Mouse (Mus musculus) MEL (cell line): ENCODE data around the gene Hfe. TPM values are rescaled to one million over a fixed set of nuclear protein-coding genes. Genes with fewer than 3 reads are reported as not detected.

Experiments
- DNase-seq: peaks from one replicate; pipeline ENCODE4 v3.0.0; 2011; ENCODE audit warnings: low read depth, low spot score
- H3K27ac ChIP-seq: 2 replicates; pipeline ENCODE4 v1.5.1; 2012; ENCODE audit warnings: low read depth, mild to moderate bottlenecking, control low read depth, low read length, moderate library complexity; ENCODE audit not compliant: control insufficient read depth
- H3K27me3 ChIP-seq, 2 experiments: fragments of 150-350 bp in 1 of 2; sonication (generic) in 1 of 2; 2 replicates each; pipeline ENCODE4 v1.6.1; 2012; ENCODE audit warnings: low read length in 2 of 2, mild to moderate bottlenecking in 2 of 2, improper control_type of control experiment in 1 of 2, moderate library complexity in 1 of 2; ENCODE audit not compliant: insufficient read depth in 2 of 2, control insufficient read depth in 1 of 2
- H3K36me3 ChIP-seq, 2 experiments: 2 replicates each; pipeline ENCODE4 v1.6.1; 2012 to 2014; ENCODE audit warnings: low read length in 2 of 2, improper control_type of control experiment in 1 of 2, inconsistent platforms in 1 of 2, mild to moderate bottlenecking in 1 of 2; ENCODE audit not compliant: insufficient read depth in 2 of 2, control insufficient read depth in 1 of 2
- H3K4me1 ChIP-seq, 2 experiments: fragments of 150-350 bp in 1 of 2; sonication (generic) in 1 of 2; 2 replicates each; pipeline ENCODE4 v1.6.1; 2012; ENCODE audit warnings: low read length in 2 of 2, improper control_type of control experiment in 1 of 2, mild to moderate bottlenecking in 1 of 2; ENCODE audit not compliant: insufficient read depth in 2 of 2, control insufficient read depth in 1 of 2
- H3K4me3 ChIP-seq, 2 experiments: fragments of 150-350 bp in 1 of 2; sonication (generic) in 1 of 2; 2 replicates each; pipeline ENCODE4 v1.5.1; 2012; ENCODE audit warnings: low read depth in 2 of 2, low read length in 2 of 2, mild to moderate bottlenecking in 2 of 2, moderate library complexity in 2 of 2, control low read depth in 1 of 2, improper control_type of control experiment in 1 of 2; ENCODE audit not compliant: control insufficient read depth in 1 of 2, insufficient read depth in 1 of 2
- H3K79me2 ChIP-seq: 2 replicates; pipeline ENCODE4 v1.6.1; 2012; ENCODE audit warnings: mild to moderate bottlenecking, low read length, moderate library complexity; ENCODE audit not compliant: control insufficient read depth, poor library complexity, insufficient read depth
- H3K9ac ChIP-seq: 2 replicates; pipeline ENCODE4 v1.6.1; 2012; ENCODE audit warnings: low read depth, mild to moderate bottlenecking, control low read depth, low read length, moderate library complexity; ENCODE audit not compliant: control insufficient read depth, poor library complexity, severe bottlenecking
- H3K9me3 ChIP-seq: fragments of 150-350 bp; sonication (generic); replicated peaks from 2 replicates; pipeline ENCODE4 v1.6.1; 2012; ENCODE audit warnings: mild to moderate bottlenecking, low read length, improper control_type of control experiment, moderate library complexity; ENCODE audit not compliant: insufficient read depth
- BHLHE40 ChIP-seq: IDR thresholded peaks from 2 replicates; pipeline ENCODE4 v1.6.1; 2012; ENCODE audit warnings: low read depth, mild to moderate bottlenecking, inconsistent platforms, low read length, improper control_type of control experiment, borderline replicate concordance
- CHD2 ChIP-seq: IDR thresholded peaks from 2 replicates; pipeline ENCODE4 v1.6.1; 2011; ENCODE audit warnings: low read length, improper control_type of control experiment
- CTCF ChIP-seq, 3 experiments: IDR thresholded peaks in 2 of 3; conservative IDR thresholded peaks in 1 of 3; 2 replicates each; pipeline ENCODE4 v1.5.1; 2011 to 2012; ENCODE audit warnings: low read length in 3 of 3, low read depth in 2 of 3, mild to moderate bottlenecking in 2 of 3, improper control_type of control experiment in 1 of 3, inconsistent platforms in 1 of 3, mixed read lengths in 1 of 3, moderate library complexity in 1 of 3; ENCODE audit not compliant: control insufficient read depth in 1 of 3, insufficient read depth in 1 of 3, poor library complexity in 1 of 3, severe bottlenecking in 1 of 3
- ELF1 ChIP-seq: IDR thresholded peaks from 2 replicates; pipeline ENCODE4 v1.6.1; 2014; ENCODE audit warnings: low read depth, mild to moderate bottlenecking, inconsistent platforms, low read length, improper control_type of control experiment, moderate library complexity
- EP300 ChIP-seq, 2 experiments: IDR thresholded peaks; 2 replicates each; pipeline ENCODE4 v1.6.1; 2011; ENCODE audit warnings: improper control_type of control experiment in 2 of 2, low read length in 2 of 2, low read depth in 1 of 2, mild to moderate bottlenecking in 1 of 2
- GATA1 ChIP-seq: IDR thresholded peaks from 2 replicates; pipeline ENCODE4 v1.6.1; 2011; ENCODE audit warnings: low read depth, low read length, improper control_type of control experiment
- MAZ ChIP-seq: IDR thresholded peaks from 2 replicates; pipeline ENCODE4 v1.6.1; 2012; ENCODE audit warnings: low read depth, mild to moderate bottlenecking, inconsistent platforms, low read length, improper control_type of control experiment
- NELFE ChIP-seq: IDR thresholded peaks from 2 replicates; pipeline ENCODE4 v1.6.1; 2011; ENCODE audit warnings: low read depth, low read length, improper control_type of control experiment
- POLR2A ChIP-seq, 2 experiments: IDR thresholded peaks; 2 replicates each; pipeline ENCODE4 v1.6.1; 2011 to 2012; ENCODE audit warnings: low read length in 2 of 2, mild to moderate bottlenecking in 2 of 2, control low read depth in 1 of 2, improper control_type of control experiment in 1 of 2, low read depth in 1 of 2, moderate library complexity in 1 of 2; ENCODE audit not compliant: control insufficient read depth in 1 of 2, insufficient read depth in 1 of 2, poor library complexity in 1 of 2
- POLR2AphosphoS5 ChIP-seq: IDR thresholded peaks from 2 replicates; pipeline ENCODE4 v1.6.1; 2012; ENCODE audit warnings: low read depth, borderline replicate concordance, mild to moderate bottlenecking, inconsistent platforms, low read length, moderate library complexity, mixed read lengths
- RAD21 ChIP-seq: IDR thresholded peaks from 2 replicates; pipeline ENCODE4 v1.6.1; 2011; ENCODE audit warnings: mild to moderate bottlenecking, low read depth, low read length, improper control_type of control experiment
- SIN3A ChIP-seq: IDR thresholded peaks from 2 replicates; pipeline ENCODE4 v1.6.1; 2012; ENCODE audit warnings: low read length, improper control_type of control experiment, inconsistent platforms
- TAL1 ChIP-seq: IDR thresholded peaks from 2 replicates; pipeline ENCODE4 v1.6.1; 2012; ENCODE audit warnings: mild to moderate bottlenecking, inconsistent platforms, low read length, moderate library complexity, mixed read lengths
- TBP ChIP-seq: IDR thresholded peaks from 2 replicates; pipeline ENCODE4 v1.8.0; 2011; ENCODE audit warnings: low read depth, low read length, improper control_type of control experiment
- UBTF ChIP-seq: IDR thresholded peaks from 2 replicates; pipeline ENCODE4 v1.6.1; 2012; ENCODE audit warnings: low read depth, mild to moderate bottlenecking, inconsistent platforms, low read length, improper control_type of control experiment, moderate library complexity, borderline replicate concordance; ENCODE audit not compliant: insufficient read depth
- USF1 ChIP-seq: IDR thresholded peaks from 2 replicates; pipeline ENCODE4 v1.6.1; 2014; ENCODE audit warnings: low read depth, mild to moderate bottlenecking, inconsistent platforms, low read length, improper control_type of control experiment, moderate library complexity
- ZC3H11A ChIP-seq: IDR thresholded peaks from 2 replicates; pipeline ENCODE4 v1.6.1; 2012; ENCODE audit warnings: low read depth, mild to moderate bottlenecking, inconsistent platforms, low read length, improper control_type of control experiment
- ZMIZ1 ChIP-seq: IDR thresholded peaks from 2 replicates; pipeline ENCODE4 v1.6.1; 2012; ENCODE audit warnings: low read depth, mild to moderate bottlenecking, inconsistent platforms, low read length, improper control_type of control experiment, moderate library complexity
- ZNF384 ChIP-seq: IDR thresholded peaks from 2 replicates; pipeline ENCODE4 v1.6.1; 2012; ENCODE audit warnings: low read depth, mild to moderate bottlenecking, inconsistent platforms, low read length, improper control_type of control experiment
- polyA plus RNA-seq, 2 experiments: library from polyadenylated mRNA; stranded (reverse) in 1 of 2; unstranded in 1 of 2; fragments of >175 nt in 1 of 2; fragments of >200 nt in 1 of 2; gene quantifications; 2 replicates each; pipeline versions ENCODE4 v1.2.1 to v1.2.4; 2012; ENCODE audit warnings: low replicate concordance in 2 of 2, low read depth in 1 of 2; ENCODE audit not compliant: insufficient read length in 2 of 2, insufficient read depth in 1 of 2, missing spikeins in 1 of 2
- total RNA-seq: library from RNA; depleted of rRNA; stranded (reverse); fragments of 300-350 nt; gene quantifications from 2 replicates; pipeline ENCODE4 v1.2.3, GENCODE M21; 2012

The Hfe gene
- total and polyA plus RNA-seq, 3 experiments, result not detected

DNA sequence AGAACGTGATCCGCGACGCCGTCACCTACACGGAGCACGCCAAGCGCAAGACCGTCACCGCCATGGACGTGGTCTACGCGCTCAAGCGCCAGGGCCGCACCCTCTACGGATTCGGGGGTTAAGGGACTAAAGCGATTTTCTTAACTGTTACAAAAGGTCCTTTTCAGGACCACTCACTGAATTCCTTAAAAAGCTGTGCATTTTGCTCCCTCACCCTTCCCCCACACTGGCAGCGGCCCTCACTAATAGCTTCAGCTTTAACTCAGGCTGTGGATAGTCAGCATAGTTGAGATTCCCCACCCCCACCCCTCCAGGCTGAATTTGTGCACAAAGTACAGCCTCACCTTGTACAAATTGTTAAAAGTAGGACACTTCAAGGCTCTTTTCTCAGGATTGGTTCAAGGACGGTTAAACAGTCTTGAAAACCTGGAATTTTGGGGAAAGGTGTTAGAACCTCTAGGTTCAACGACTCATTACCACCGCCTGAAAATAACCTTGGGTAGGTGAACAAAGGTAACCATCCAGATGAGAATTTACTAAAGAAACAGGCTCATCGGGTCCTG lies 46.6 kb upstream of the Hfe start:
- Histone ChIP-seq H3K27ac (peak overlapping the region; percentile 81), H3K27me3 (no peaks in the 10 kb centered on the region), H3K79me2 (no peaks in the 10 kb centered on the region; the same call in 1 of the 2 replicates), H3K4me3 (peak overlapping the region in 1 of 2 experiments; percentile 30; a peak in 1 of 4 replicates), H3K36me3 (peaks cover 0 to 49% of the 10 kb centered on the region in 2 experiments; a peak in 2 of 4 replicates), H3K4me1 (peaks cover 0 to 11% of the 10 kb centered on the region in 2 experiments; a peak in 2 of 4 replicates), H3K9ac (peak overlapping the region; percentile 67), H3K9me3 (no peaks in the 10 kb centered on the region)
- TF ChIP-seq MAZ (no peak), POLR2A (IDR thresholded peaks at IDR 0.05; ENCODE audit: control insufficient read depth in 1 of 2, insufficient read depth in 1 of 2, low read depth in 1 of 2, low read length in 2 of 2, poor library complexity in 1 of 2) (peak; percentile 97 to 100), BHLHE40 (no peak), CHD2 (no peak), TBP (peak; percentile 39; the same call in 1 of the 2 replicates), NELFE (no peak), POLR2AphosphoS5 (peak; percentile 98; the same call in 1 of the 2 replicates), UBTF (peak; percentile 92; the same call in 1 of the 2 replicates), SIN3A (no peak), GATA1 (no peak), USF1 (no peak)
- DNase-seq, result peak; percentile 92

DNA sequence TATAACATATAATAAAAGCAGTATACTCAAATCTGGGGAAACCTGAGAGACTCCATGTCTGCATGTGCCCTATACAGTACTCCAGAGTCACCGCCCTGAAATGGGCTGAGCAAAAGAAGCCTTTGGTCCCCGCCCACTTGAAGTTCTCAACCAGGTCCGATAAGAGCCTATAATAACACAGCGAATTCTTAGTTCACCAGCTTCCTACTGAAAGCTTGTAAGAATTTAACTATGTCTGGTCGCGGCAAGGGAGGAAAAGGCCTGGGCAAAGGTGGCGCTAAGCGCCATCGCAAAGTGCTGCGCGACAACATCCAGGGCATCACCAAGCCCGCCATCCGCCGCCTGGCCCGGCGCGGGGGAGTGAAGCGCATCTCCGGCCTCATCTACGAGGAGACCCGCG lies 46.1 kb upstream of the Hfe start, which contains the start of gene Hist1h4b:
Gene Hist1h4b, plus strand, starts transcription at position 224 of the 400 bp plus-strand sequence.
- peaks cover 0 to 11% of the 10 kb centered on the region in 2 experiments; a peak in 2 of 4 replicates for H3K4me1 ChIP-seq

DNA sequence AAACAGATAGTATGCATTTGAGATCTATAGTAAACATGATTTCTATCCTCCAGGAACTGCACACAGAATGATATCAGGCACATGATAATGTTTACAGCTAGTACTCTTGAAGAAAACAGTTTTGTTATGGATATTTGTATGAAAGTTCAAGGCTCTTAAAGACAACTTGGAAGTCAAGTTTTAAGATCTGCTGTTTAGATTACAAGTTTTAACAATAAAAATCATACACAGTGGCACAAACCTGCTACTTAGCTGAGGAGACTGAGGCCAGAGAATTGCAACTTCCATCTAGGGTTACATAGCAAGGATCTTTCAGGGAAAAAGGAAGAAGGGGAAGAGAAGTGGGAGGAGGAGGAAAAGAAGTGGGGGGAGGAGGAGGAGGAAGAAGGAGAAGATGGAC lies 44.3 kb upstream of the Hfe start:
- H3K36me3 ChIP-seq, result peaks cover 0 to 55% of the 10 kb centered on the region in 2 experiments; a peak in 2 of 4 replicates
- H3K4me1 ChIP-seq, result peaks cover 0 to 14% of the 10 kb centered on the region in 2 experiments; a peak in 2 of 4 replicates
- peak; percentile 55 for DNase-seq
- peak overlapping the region; percentile 54 for H3K9ac ChIP-seq
- no peaks in the 10 kb centered on the region for H3K9me3 ChIP-seq
- peak overlapping the region; percentile 89 for H3K27ac ChIP-seq
- no peaks in the 10 kb centered on the region for H3K27me3 ChIP-seq
- no peak overlapping the region for H3K4me3 ChIP-seq
- TF ChIP-seq ZMIZ1 (no peak), TAL1 (no peak), RAD21 (no peak), SIN3A (no peak), ELF1 (no peak), EP300 (IDR thresholded peaks at IDR 0.05; ENCODE audit: low read depth in 1 of 2, low read length in 2 of 2) (no peak), ZC3H11A (no peak), CHD2 (no peak), CTCF (IDR thresholded peaks at IDR 0.05 in 2 of 3, conservative IDR thresholded peaks at IDR 0.05 in 1 of 3; ENCODE audit: control insufficient read depth in 1 of 3, insufficient read depth in 1 of 3, low read depth in 2 of 3, low read length in 3 of 3, poor library complexity in 1 of 3, severe bottlenecking in 1 of 3) (no peak), ZNF384 (no peak), TBP (no peak), USF1 (no peak)
- no peaks in the 10 kb centered on the region; the same call in 1 of the 2 replicates for H3K79me2 ChIP-seq

More for the DNA sequence above, 46.1 kb upstream of the Hfe start, which contains the start of gene Hist1h4b:
- no peaks in the 10 kb centered on the region for H3K27me3 ChIP-seq
- peak within 1 kb of the TSS in 1 of 2 experiments; percentile 30; a peak in 1 of 4 replicates for H3K4me3 ChIP-seq
- peaks cover 0 to 49% of the 10 kb centered on the region in 2 experiments; a peak in 2 of 4 replicates for H3K36me3 ChIP-seq
- H3K27ac ChIP-seq, result peak within 1 kb of the TSS; percentile 81
- H3K9me3 ChIP-seq, result no peaks in the 10 kb centered on the region
- DNase-seq, result peak; percentile 97
- TF ChIP-seq USF1 (no peak), POLR2A (IDR thresholded peaks at IDR 0.05; ENCODE audit: control insufficient read depth in 1 of 2, insufficient read depth in 1 of 2, low read depth in 1 of 2, low read length in 2 of 2, poor library complexity in 1 of 2) (peak in 1 of 2 experiments; percentile 98; a peak in 2 of 4 replicates), NELFE (no peak), TBP (peak; percentile 99), POLR2AphosphoS5 (peak; percentile 98; the same call in 1 of the 2 replicates)
- peak within 1 kb of the TSS; percentile 67 for H3K9ac ChIP-seq
- no peaks in the 10 kb centered on the region; the same call in 1 of the 2 replicates for H3K79me2 ChIP-seq
